Mouse (Mus musculus) megakaryocyte progenitor cell, adult 5-6 weeks (primary cell): ENCODE data around the gene Klhl20. TPM values are rescaled to one million over a fixed set of nuclear protein-coding genes. Genes with fewer than 3 reads are reported as not detected.
"Not testable (repeated sequence)": the region's sequence is repeated elsewhere in the genome, so short reads cannot be mapped to it uniquely, and the experiment has no call there.

Experiments
- ATAC-seq: replicated peaks from 2 replicates; pipeline ENCODE4 v1.8.0; 2016; ENCODE audit warnings: mild to moderate bottlenecking, moderate TSS enrichment, inconsistent platforms; ENCODE audit not compliant: poor library complexity
- total RNA-seq, 2 experiments: library from RNA; stranded (forward) in 1 of 2; stranded (reverse) in 1 of 2; fragments of 157-497, 149-512 nt in 1 of 2; fragments of 200-1000 nt in 1 of 2; gene quantifications; 2 replicates each; pipeline versions ENCODE4 v1.2.3 to v1.2.4; 2015 to 2017

The Klhl20 gene
- total RNA-seq (2015): 25.4 and 31.6 TPM in 2 replicates
- total RNA-seq (2017): 14.2 and 19.9 TPM in 2 replicates

- ATAC-seq: peak; percentile 100
Observed at GRCm38 (mm10) chr1:161130726-161131664, at the start of gene Klhl20. Klhl20 (minus strand) TSS chr1:161131511.

GRCm38 (mm10) chr1:161180674-161181073, 49.4 kb upstream of the Klhl20 start:
- ATAC-seq: peak; percentile 95

- ATAC-seq: peak; percentile 100
Observed at GRCm38 (mm10) chr1:161170651-161171050, 39.3 kb upstream of the Klhl20 start.

- peak; percentile 50; the same call in 1 of the 2 replicates for ATAC-seq
Observed at GRCm38 (mm10) chr1:161160266-161160665, 29.0 kb upstream of the Klhl20 start.

GRCm38 (mm10) chr1:161159214-161159613, 27.9 kb upstream of the Klhl20 start, which contains the start of gene Tex50:
Tex50 (minus strand) TSS chr1:161159314.
- ATAC-seq: no peak

GRCm38 (mm10) chr1:161156546-161156945, 25.2 kb upstream of the Klhl20 start:
- no peak for ATAC-seq

- 0 out of 2 replicates have a peak, but pooled peaks have one; percentile 26 for ATAC-seq
Observed at GRCm38 (mm10) chr1:161151098-161151497, 19.8 kb upstream of the Klhl20 start.

- no peak for ATAC-seq
Observed at GRCm38 (mm10) chr1:161147888-161148287, 16.6 kb upstream of the Klhl20 start.

- ATAC-seq: not testable (repeated sequence)
Observed at GRCm38 (mm10) chr1:161145611-161146010, 14.3 kb upstream of the Klhl20 start.

GRCm38 (mm10) chr1:161143216-161143615, 11.9 kb upstream of the Klhl20 start:
- no peak for ATAC-seq

- peak; percentile 68 for ATAC-seq
Observed at GRCm38 (mm10) chr1:161142531-161143159, 11.3 kb upstream of the Klhl20 start, which contains the start of gene Ankrd45. Ankrd45 (plus strand) TSS chr1:161142691.

GRCm38 (mm10) chr1:161140026-161140762, 8.9 kb upstream of the Klhl20 start:
- peak; percentile 67 for ATAC-seq

- ATAC-seq: peak; percentile 89
Observed at GRCm38 (mm10) chr1:161139496-161139895, 8.2 kb upstream of the Klhl20 start.

- ATAC-seq: no peak
Observed at GRCm38 (mm10) chr1:161126461-161126860, 4.8 kb downstream of the Klhl20 start.

- no peak for ATAC-seq
Observed at GRCm38 (mm10) chr1:161122661-161123418, 8.5 kb downstream of the Klhl20 start.

- ATAC-seq: no peak
Observed at GRCm38 (mm10) chr1:161114591-161114990, 16.7 kb downstream of the Klhl20 start.

GRCm38 (mm10) chr1:161109216-161109615, 22.1 kb downstream of the Klhl20 start:
- no peak for ATAC-seq

- ATAC-seq: peak; percentile 59
Observed at GRCm38 (mm10) chr1:161103842-161104241, 27.5 kb downstream of the Klhl20 start.

GRCm38 (mm10) chr1:161099721-161100405, 31.4 kb downstream of the Klhl20 start:
- ATAC-seq: peak; percentile 90

GRCm38 (mm10) chr1:161077243-161077642, 54.1 kb downstream of the Klhl20 start:
- no peak for ATAC-seq
